Mouse (Mus musculus) small intestine, adult 2 months (tissue): ENCODE data around the gene Hist1h2ac.
"Not testable (repeated sequence)": the region's sequence is repeated elsewhere in the genome, so short reads cannot be mapped to it uniquely, and the experiment has no call there.

Experiments used
- CTCF ChIP-seq: fragments of 200-500 bp; IDR thresholded peaks from 2 replicates; pipeline ENCODE4 v1.5.1; 2012; ENCODE audit warnings: low read depth, mild to moderate bottlenecking, control low read depth, inconsistent platforms, low read length, moderate library complexity, mixed read lengths; ENCODE audit not compliant: insufficient replicate concordance, insufficient read length; ENCODE audit errors: extremely low read depth
- POLR2A ChIP-seq: fragments of 200-500 bp; IDR thresholded peaks from 2 replicates; pipeline ENCODE4 v1.6.1; 2012; ENCODE audit warnings: low read depth, mild to moderate bottlenecking, control low read depth, inconsistent platforms, low read length, moderate library complexity

- not testable (repeated sequence) for TF ChIP-seq CTCF, POLR2A
Measured at GRCm38 (mm10) chr13:23682947-23683754, 597 bp downstream of the Hist1h2ac start.
